Mouse (Mus musculus) lung, adult 2 months (tissue): ENCODE measurements around the gene Gm19684.
"Not testable (repeated sequence)": the region's sequence is repeated elsewhere in the genome, so short reads cannot be mapped to it uniquely, and the experiment has no call there.

Experiments used
- CTCF ChIP-seq: fragments of 200-500 bp; IDR thresholded peaks from 2 replicates; pipeline ENCODE4 v1.5.1; 2011; ENCODE audit warnings: mild to moderate bottlenecking, low read length, control low read depth; ENCODE audit not compliant: insufficient read depth
- POLR2A ChIP-seq: fragments of 200-500 bp; IDR thresholded peaks from 2 replicates; pipeline ENCODE4 v1.6.1; 2011; ENCODE audit warnings: low read depth, mild to moderate bottlenecking, control low read depth, low read length, borderline replicate concordance; ENCODE audit errors: extremely low read depth

- TF ChIP-seq CTCF, POLR2A: not testable (repeated sequence)
Observed at GRCm38 (mm10) chr17:36136299-36136848, 14.9 kb downstream of the Gm19684 start.
